Mouse (Mus musculus) spleen, adult 2 months (tissue): ENCODE measurements around the gene Nxph3. TPM values are rescaled to one million over a fixed set of nuclear protein-coding genes. Genes with fewer than 3 reads are reported as not detected.

Source experiments
- DNase-seq, 2 experiments: peaks; one replicate each; pipeline versions ENCODE4 v3.0.0 to v3.0.0-alpha.2; 2012 to 2021; ENCODE audit warnings: low spot score in 2 of 2, low read depth in 1 of 2
- H3K27ac ChIP-seq: fragments of 200-500 bp; 2 replicates; pipeline ENCODE4 v1.5.1; 2012; ENCODE audit warnings: low read length, inconsistent platforms; ENCODE audit not compliant: insufficient read depth
- H3K27me3 ChIP-seq: fragments of 200-500 bp; 2 replicates; pipeline ENCODE4 v1.6.1; 2012; ENCODE audit warnings: mild to moderate bottlenecking, moderate library complexity, low read length, inconsistent platforms; ENCODE audit not compliant: control insufficient read depth, insufficient read depth
- H3K36me3 ChIP-seq: fragments of 200-500 bp; 2 replicates; pipeline ENCODE4 v1.6.1; 2012; ENCODE audit warnings: mild to moderate bottlenecking, low read length, inconsistent platforms; ENCODE audit not compliant: control insufficient read depth, insufficient read depth
- H3K4me1 ChIP-seq: fragments of 200-500 bp; 2 replicates; pipeline ENCODE4 v1.6.1; 2011; ENCODE audit warnings: inconsistent platforms; ENCODE audit not compliant: control insufficient read depth, insufficient read depth, insufficient read length
- H3K4me3 ChIP-seq: fragments of 200-500 bp; 2 replicates; pipeline ENCODE4 v1.5.1; 2011; ENCODE audit warnings: mild to moderate bottlenecking, inconsistent platforms; ENCODE audit not compliant: insufficient read depth, insufficient read length; ENCODE audit errors: extremely low read depth
- CTCF ChIP-seq: fragments of 200-500 bp; IDR thresholded peaks from 2 replicates; pipeline ENCODE4 v1.5.1; 2011; ENCODE audit warnings: mild to moderate bottlenecking, inconsistent platforms; ENCODE audit not compliant: insufficient read depth, insufficient read length, insufficient replicate concordance; ENCODE audit errors: extremely low read depth
- POLR2A ChIP-seq: fragments of 200-500 bp; IDR thresholded peaks from 2 replicates; pipeline ENCODE4 v1.6.1; 2011; ENCODE audit warnings: low read depth, low read length, inconsistent platforms
- WGBS: fragments of 180-500 bp; shearing (Covaris S2); methylation state at CpG from one replicate; pipeline ENCODE4 v1.1.7; 2018; 5-methylcytosine and 5-hydroxymethylcytosine counted together
- polyA plus RNA-seq: library from polyadenylated mRNA; depleted of rRNA; stranded (reverse); fragments of >200 nt; gene quantifications from 2 replicates; pipeline ENCODE4 v1.2.3, GENCODE M21; 2012

The Nxph3 gene
- polyA plus RNA-seq, 1 experiment: 0.54 TPM

DNA sequence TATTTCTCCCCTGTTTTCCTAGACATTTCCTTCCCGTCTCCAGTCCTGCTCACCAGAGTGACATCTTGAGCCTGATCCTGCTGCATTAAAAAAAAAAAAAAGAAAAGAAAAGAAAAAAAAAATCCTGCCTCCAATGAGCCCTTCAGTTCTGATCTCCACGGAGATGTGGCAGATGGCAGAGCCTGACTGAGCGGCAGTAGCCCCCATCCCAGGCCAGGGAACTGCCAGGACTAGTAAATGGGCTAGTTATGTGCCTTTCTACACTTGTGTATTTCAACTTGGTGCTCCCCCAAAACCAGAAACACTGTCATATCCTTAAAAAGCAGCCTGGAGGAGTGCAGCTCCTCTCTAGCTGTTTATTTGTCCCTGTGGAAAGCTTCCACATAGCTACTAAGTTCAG, 13.5 kb downstream of the Nxph3 start:
- H3K4me3 ChIP-seq: no peak overlapping the region
- peaks cover 1% of the 10 kb centered on the region; the same call in 1 of the 2 replicates for H3K36me3 ChIP-seq
- no peak overlapping the region for H3K27ac ChIP-seq
- no peaks in the 10 kb centered on the region for H3K27me3 ChIP-seq
- TF ChIP-seq CTCF (no peak), POLR2A (no peak)
- no peak for DNase-seq
- no peaks in the 10 kb centered on the region for H3K4me1 ChIP-seq
- WGBS: 57% methylated on average over 3 of the region's 3 CpGs

DNA sequence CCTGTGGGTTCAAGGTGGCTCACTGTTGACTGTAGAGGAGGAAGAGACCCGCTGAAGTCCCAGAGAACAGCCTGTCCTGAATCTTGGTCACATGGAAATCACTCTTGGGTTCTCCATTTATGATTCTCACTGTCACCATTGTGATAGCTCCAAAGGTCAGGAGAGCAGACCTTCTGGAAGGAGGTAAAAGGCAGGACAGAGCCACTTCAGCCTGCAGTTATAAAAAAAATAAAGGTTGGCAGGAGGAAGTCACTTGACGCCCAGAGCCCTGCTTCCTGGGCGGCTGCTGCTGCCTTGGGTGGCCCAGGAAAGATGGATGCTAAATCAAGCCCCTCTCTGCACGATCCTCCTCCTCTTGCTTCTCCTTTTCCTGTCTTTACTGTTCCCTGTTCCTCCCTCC, 14.0 kb downstream of the Nxph3 start:
- no peak for DNase-seq
- no peak overlapping the region for H3K4me3 ChIP-seq
- H3K27me3 ChIP-seq: no peaks in the 10 kb centered on the region
- no peaks in the 10 kb centered on the region for H3K4me1 ChIP-seq
- TF ChIP-seq POLR2A (no peak), CTCF (no peak)
- H3K36me3 ChIP-seq: peaks cover 1% of the 10 kb centered on the region; the same call in 1 of the 2 replicates
- no peak overlapping the region for H3K27ac ChIP-seq
- WGBS: 20% methylated on average over 4 of the region's 4 CpGs

- 95% methylated on average over 5 of the region's 5 CpGs for whole genome bisulfite sequencing
- Histone ChIP-seq H3K36me3 (peaks cover 7% of the 10 kb centered on the region), H3K27ac (no peak overlapping the region), H3K4me1 (no peaks in the 10 kb centered on the region), H3K27me3 (no peaks in the 10 kb centered on the region), H3K4me3 (no peak overlapping the region)
- DNase-seq: no peak
- no peak for TF ChIP-seq CTCF
- no peak for TF ChIP-seq POLR2A
These were observed 16.4 kb downstream of the Nxph3 start for GRCm38 (mm10) chr11:95497921-95498320.

GRCm38 (mm10) chr11:95495883-95496282, 18.5 kb downstream of the Nxph3 start:
- Histone ChIP-seq H3K4me3 (no peak overlapping the region), H3K27ac (no peak overlapping the region), H3K27me3 (no peaks in the 10 kb centered on the region), H3K4me1 (no peaks in the 10 kb centered on the region), H3K36me3 (peaks cover 13% of the 10 kb centered on the region)
- TF ChIP-seq POLR2A (no peak), CTCF (no peak)
- no peak for DNase-seq
- WGBS: 91% methylated on average over 9 of the region's 9 CpGs

DNA sequence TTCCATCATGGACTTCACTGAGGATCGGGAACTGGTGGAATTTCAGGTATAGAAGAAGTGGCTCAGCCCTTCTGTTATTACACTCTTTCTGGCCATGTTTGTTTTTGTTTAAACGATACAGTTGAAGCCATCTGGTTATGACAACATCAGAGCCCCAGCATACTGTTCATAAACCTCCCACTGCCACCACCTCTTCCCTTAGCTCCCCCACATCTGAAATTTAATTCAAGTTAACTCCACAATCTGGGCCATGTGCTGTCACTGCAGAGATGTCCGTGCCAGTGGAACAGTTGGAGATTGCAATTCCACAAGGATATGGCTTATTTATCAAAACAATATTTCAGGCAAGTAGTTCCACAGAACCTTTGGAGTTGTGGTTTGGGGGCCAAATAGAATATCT, 20.0 kb downstream of the Nxph3 start:
- WGBS: 92% methylated on average over 3 of the region's 3 CpGs
- Histone ChIP-seq H3K4me3 (no peak overlapping the region), H3K27me3 (no peaks in the 10 kb centered on the region), H3K4me1 (no peaks in the 10 kb centered on the region), H3K27ac (no peak overlapping the region), H3K36me3 (peaks cover 19% of the 10 kb centered on the region)
- no peak for TF ChIP-seq CTCF
- no peak for TF ChIP-seq POLR2A
- no peak for DNase-seq

- Histone ChIP-seq H3K4me3 (no peak overlapping the region), H3K27me3 (no peaks in the 10 kb centered on the region), H3K4me1 (no peaks in the 10 kb centered on the region), H3K36me3 (peaks cover 22% of the 10 kb centered on the region), H3K27ac (no peak overlapping the region)
- 91% methylated on average over 9 of the region's 9 CpGs for WGBS
- no peak for DNase-seq
- TF ChIP-seq CTCF: no peak
- no peak for TF ChIP-seq POLR2A
These were observed 20.4 kb downstream of the Nxph3 start for GRCm38 (mm10) chr11:95493950-95494349.

- Histone ChIP-seq H3K27ac (no peak overlapping the region), H3K27me3 (no peaks in the 10 kb centered on the region), H3K4me3 (no peak overlapping the region), H3K4me1 (no peaks in the 10 kb centered on the region), H3K36me3 (peaks cover 27% of the 10 kb centered on the region)
- 93% methylated on average over 4 of the region's 4 CpGs for WGBS
- no peak for TF ChIP-seq CTCF
- no peak for DNase-seq
These were observed 21.4 kb downstream of the Nxph3 start for GRCm38 (mm10) chr11:95493010-95493409.
